Mouse (Mus musculus): ENCODE results near the gene 1700066M21Rik.

DNA sequence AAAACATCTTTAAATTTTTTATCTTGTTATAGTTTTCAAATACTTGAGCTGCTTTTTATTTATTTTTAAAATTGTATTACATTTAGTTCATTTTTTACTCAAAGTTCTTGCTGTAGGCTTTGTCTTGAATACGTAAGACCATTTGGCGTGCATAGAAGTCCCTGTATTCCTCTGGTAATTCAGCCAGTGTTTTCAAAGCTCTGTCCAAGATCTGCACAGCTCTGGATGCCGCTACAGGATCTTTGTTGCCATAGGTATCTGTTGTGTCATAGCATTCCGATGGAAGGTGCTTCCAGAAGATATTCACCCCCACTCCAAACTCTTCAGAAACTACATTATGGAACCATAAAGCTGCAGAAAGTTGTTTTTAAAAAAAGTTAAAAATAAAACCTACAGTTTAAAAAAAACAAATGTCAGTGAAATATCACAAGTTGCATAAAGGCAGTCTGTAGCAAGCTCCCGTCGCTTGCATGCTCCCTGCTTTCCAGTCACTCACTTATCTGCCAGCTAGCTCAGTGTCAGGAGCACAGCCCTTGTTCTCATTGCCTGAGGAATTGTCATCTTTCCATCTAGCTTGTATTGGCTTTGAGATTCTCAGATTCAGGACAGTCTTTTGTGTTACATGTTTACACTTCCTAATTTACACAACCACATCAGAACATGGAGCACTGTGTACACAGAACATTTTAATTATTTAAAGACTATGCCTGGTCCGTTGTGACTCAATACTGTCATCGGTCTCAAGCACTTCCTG is 11.2 kb downstream of the 1700066M21Rik start:
- no peak for TF ChIP-seq NELFE (IDR thresholded peaks at IDR 0.05; ENCODE audit: low read depth, low read length)
- no peak for TF ChIP-seq ZNF384 (IDR thresholded peaks at IDR 0.05; ENCODE audit: low read depth, low read length)
- TF ChIP-seq CTCF (IDR thresholded peaks at IDR 0.05 in 2 of 3, conservative IDR thresholded peaks at IDR 0.05 in 1 of 3; ENCODE audit: control insufficient read depth in 1 of 3, insufficient read depth in 1 of 3, low read depth in 2 of 3, low read length in 3 of 3, poor library complexity in 1 of 3, severe bottlenecking in 1 of 3) = no peak
- TF ChIP-seq RAD21 (IDR thresholded peaks at IDR 0.05; ENCODE audit: low read depth, low read length) = no peak
- TF ChIP-seq POLR2A (IDR thresholded peaks at IDR 0.05; ENCODE audit: control insufficient read depth in 1 of 2, insufficient read depth in 1 of 2, low read depth in 1 of 2, low read length in 2 of 2, poor library complexity in 1 of 2) = no peak
- no peak for TF ChIP-seq MAFK (IDR thresholded peaks at IDR 0.05; ENCODE audit: borderline replicate concordance, low read depth, low read length)
- TF ChIP-seq SIN3A (IDR thresholded peaks at IDR 0.05; ENCODE audit: low read length) = no peak
- TF ChIP-seq NRF1 (IDR thresholded peaks at IDR 0.05; ENCODE audit: insufficient read depth, low read depth, low read length, poor library complexity, severe bottlenecking) = no peak
- TF ChIP-seq TAL1 (IDR thresholded peaks at IDR 0.05; ENCODE audit: low read length) = no peak
